Mouse (Mus musculus): ENCODE data around the gene Rnf216. TPM values are rescaled to one million over a fixed set of nuclear protein-coding genes. Genes with fewer than 3 reads are reported as not detected.

Rnf216 gene
- polyA plus RNA-seq, 1 experiment = 28.5 TPM

GRCm38 (mm10) chr5:142960775-142961271, 152.0 kb downstream of the Rnf216 start:
- H3K4me3 ChIP-seq (ENCODE audit: insufficient read depth, low read length) = peak overlapping the region; percentile 96
- peaks cover 3% of the 10 kb centered on the region for H3K4me1 ChIP-seq (ENCODE audit: control insufficient read depth, insufficient read depth, low read length)
- TF ChIP-seq CTCF (IDR thresholded peaks at IDR 0.05; ENCODE audit: extremely low read depth, insufficient read depth, low read length) = no peak
- H3K27ac ChIP-seq (ENCODE audit: insufficient read depth, low read length) = peak overlapping the region; percentile 81

GRCm38 (mm10) chr5:142959576-142960556, 152.9 kb downstream of the Rnf216 start, which contains the start of gene Fscn1:
Gene Fscn1, plus strand, starts transcription at chr5:142960343.
- Histone ChIP-seq H3K27ac (ENCODE audit: insufficient read depth, low read length) (peak within 1 kb of the TSS; percentile 81), H3K4me1 (ENCODE audit: control insufficient read depth, insufficient read depth, low read length) (peaks cover 2% of the 10 kb centered on the region; the same call in 1 of the 2 replicates), H3K4me3 (ENCODE audit: insufficient read depth, low read length) (peak within 1 kb of the TSS; percentile 96)
- no peak for TF ChIP-seq CTCF (IDR thresholded peaks at IDR 0.05; ENCODE audit: extremely low read depth, insufficient read depth, low read length)
- peak; percentile 97 for TF ChIP-seq POLR2A (IDR thresholded peaks at IDR 0.05; ENCODE audit: extremely low read depth, insufficient read depth, low read length)

DNA sequence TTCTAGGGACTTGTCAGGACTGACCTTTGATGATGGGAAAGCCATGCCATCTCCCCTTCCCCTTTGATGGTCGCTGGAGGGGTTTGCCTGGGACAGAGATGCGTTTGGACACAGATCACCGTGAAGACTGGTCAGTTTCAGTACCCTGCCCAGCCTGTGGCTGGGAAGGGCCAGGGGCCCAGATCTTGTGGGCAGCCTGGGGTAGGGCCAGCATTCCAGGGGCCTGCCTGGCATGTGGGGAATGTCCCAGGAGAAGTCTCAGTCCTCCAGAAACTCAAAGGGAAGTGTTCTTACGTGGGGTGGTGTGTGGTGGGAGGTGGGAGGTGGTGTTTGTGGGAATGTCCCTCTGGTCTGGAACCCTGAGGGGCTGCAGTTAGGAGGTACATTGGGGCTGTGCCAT, 153.6 kb downstream of the Rnf216 start:
- no peak overlapping the region for H3K4me3 ChIP-seq (ENCODE audit: insufficient read depth, low read length)
- no peaks in the 10 kb centered on the region for H3K4me1 ChIP-seq (ENCODE audit: control insufficient read depth, insufficient read depth, low read length)
- no peak overlapping the region for H3K27ac ChIP-seq (ENCODE audit: insufficient read depth, low read length)
- no peak for TF ChIP-seq CTCF (IDR thresholded peaks at IDR 0.05; ENCODE audit: extremely low read depth, insufficient read depth, low read length)
- TF ChIP-seq POLR2A (IDR thresholded peaks at IDR 0.05; ENCODE audit: extremely low read depth, insufficient read depth, low read length) = no peak

GRCm38 (mm10) chr5:142958464-142958863, 154.3 kb downstream of the Rnf216 start:
- Histone ChIP-seq H3K4me1 (ENCODE audit: control insufficient read depth, insufficient read depth, low read length) (no peaks in the 10 kb centered on the region), H3K27ac (ENCODE audit: insufficient read depth, low read length) (no peak overlapping the region), H3K4me3 (ENCODE audit: insufficient read depth, low read length) (no peak overlapping the region)
- no peak for TF ChIP-seq POLR2A (IDR thresholded peaks at IDR 0.05; ENCODE audit: extremely low read depth, insufficient read depth, low read length)
- TF ChIP-seq CTCF (IDR thresholded peaks at IDR 0.05; ENCODE audit: extremely low read depth, insufficient read depth, low read length) = no peak

DNA sequence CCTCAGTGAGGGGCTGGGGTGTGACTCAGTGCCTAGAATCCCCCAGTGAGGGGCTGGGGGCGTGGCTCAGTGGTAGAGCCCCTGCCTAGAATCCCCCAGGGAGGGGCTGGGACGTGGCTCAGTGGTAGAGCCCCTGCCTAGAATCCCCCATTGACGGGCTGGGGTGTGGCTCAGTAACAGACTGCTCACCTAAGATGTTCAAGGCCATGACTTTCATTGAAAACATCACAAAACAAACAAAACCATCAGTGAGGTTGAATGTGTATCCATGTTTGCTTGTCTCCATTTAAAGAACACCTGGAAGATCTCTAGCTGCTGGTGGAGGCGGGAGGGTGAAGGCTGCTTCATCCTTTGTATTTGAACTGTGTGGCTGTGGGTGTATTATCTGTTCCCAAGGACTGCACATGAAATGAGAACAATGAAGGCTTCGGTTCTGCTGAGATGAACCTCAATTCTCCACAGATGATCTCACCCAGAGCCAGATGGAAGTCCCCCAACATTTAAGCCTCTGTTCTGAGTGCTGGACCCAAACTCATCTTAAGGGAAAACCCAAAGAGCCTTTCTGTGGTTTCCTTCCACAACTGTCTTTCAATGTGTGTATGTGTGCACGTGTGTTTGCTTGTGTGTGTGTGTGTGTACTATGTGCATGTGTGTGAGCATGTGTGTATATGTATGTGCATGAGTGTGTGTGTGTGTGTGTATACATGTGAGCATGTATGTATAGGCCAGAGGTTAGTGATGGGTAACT, 155.7 kb downstream of the Rnf216 start:
- Histone ChIP-seq H3K27ac (ENCODE audit: insufficient read depth, low read length) (no peak overlapping the region), H3K4me1 (ENCODE audit: control insufficient read depth, insufficient read depth, low read length) (no peaks in the 10 kb centered on the region), H3K4me3 (ENCODE audit: insufficient read depth, low read length) (no peak overlapping the region)
- TF ChIP-seq POLR2A (IDR thresholded peaks at IDR 0.05; ENCODE audit: extremely low read depth, insufficient read depth, low read length) = no peak
- no peak for TF ChIP-seq CTCF (IDR thresholded peaks at IDR 0.05; ENCODE audit: extremely low read depth, insufficient read depth, low read length)

DNA sequence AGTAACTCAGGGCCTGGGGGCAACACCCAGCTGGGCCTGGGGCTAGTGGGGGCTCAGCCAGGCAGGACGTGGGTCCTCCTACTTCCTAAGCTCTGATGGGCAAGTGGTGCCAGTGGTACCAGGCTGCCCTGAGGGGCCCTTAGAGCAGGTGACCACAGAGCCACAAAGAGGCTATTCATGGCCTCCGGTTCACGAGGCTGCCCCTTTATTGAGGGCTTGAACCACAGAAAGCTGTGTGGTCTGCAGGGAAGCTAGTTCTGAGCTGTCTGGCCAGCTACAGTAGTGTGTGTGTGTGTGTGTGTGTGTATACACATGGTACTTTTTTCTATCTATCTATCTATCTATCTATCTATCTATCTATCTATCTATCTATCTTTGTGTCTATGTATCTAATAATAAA, 159.2 kb downstream of the Rnf216 start:
- Histone ChIP-seq H3K4me1 (ENCODE audit: control insufficient read depth, insufficient read depth, low read length) (no peaks in the 10 kb centered on the region), H3K4me3 (ENCODE audit: insufficient read depth, low read length) (no peak overlapping the region), H3K27ac (ENCODE audit: insufficient read depth, low read length) (0 out of 2 replicates have a peak overlapping the region, but pooled peaks have one; percentile 2)
- TF ChIP-seq POLR2A (IDR thresholded peaks at IDR 0.05; ENCODE audit: extremely low read depth, insufficient read depth, low read length) (no peak), CTCF (IDR thresholded peaks at IDR 0.05; ENCODE audit: extremely low read depth, insufficient read depth, low read length) (no peak)

DNA sequence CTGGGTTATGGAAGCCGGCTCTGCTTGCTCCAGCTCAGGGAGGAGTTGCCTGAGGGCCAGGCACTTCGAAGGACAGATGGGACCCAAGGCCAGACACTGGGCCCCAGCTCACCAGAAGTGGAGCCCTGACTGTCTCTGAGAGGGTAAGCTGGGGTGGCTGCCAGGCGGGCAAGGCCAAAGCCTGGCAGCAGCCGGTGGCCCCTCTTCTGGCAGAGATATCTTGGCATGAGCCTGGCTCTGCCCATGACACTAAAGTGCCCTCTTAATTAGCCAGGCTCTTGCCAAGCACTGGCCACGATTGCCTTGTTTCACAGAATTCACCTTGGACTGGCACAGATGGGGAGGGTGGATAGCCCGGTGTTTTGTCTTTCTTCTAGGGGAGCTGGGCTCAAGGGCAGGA, 162.4 kb downstream of the Rnf216 start:
- no peaks in the 10 kb centered on the region for H3K4me1 ChIP-seq (ENCODE audit: control insufficient read depth, insufficient read depth, low read length)
- TF ChIP-seq CTCF (IDR thresholded peaks at IDR 0.05; ENCODE audit: extremely low read depth, insufficient read depth, low read length) (no peak), POLR2A (IDR thresholded peaks at IDR 0.05; ENCODE audit: extremely low read depth, insufficient read depth, low read length) (no peak)
- no peak overlapping the region for H3K27ac ChIP-seq (ENCODE audit: insufficient read depth, low read length)
- H3K4me3 ChIP-seq (ENCODE audit: insufficient read depth, low read length) = no peak overlapping the region

GRCm38 (mm10) chr5:142949580-142949979, 163.2 kb downstream of the Rnf216 start:
- H3K27ac ChIP-seq (ENCODE audit: insufficient read depth, low read length) = no peak overlapping the region

DNA sequence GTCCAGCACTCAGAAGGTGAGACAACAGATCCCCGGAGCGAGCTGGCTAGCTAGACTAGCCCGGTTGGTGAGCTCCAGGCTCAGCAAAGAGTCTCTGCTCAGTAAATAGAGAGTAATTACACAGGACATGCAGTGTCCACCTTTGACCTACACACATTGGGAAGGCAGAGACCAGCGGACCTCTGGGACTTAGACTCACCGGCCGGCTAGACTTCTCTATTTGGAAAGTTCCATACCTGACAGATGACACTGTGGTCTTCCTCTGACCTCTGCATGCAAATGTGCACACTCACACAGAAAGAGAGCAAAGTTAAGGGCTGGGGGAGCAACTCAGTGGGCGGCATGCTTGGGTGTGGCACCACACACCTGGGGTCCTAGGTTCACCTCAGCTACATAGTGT, 165.3 kb downstream of the Rnf216 start:
- Histone ChIP-seq H3K4me3 (ENCODE audit: insufficient read depth, low read length) (no peak overlapping the region), H3K27ac (ENCODE audit: insufficient read depth, low read length) (no peak overlapping the region), H3K4me1 (ENCODE audit: control insufficient read depth, insufficient read depth, low read length) (no peaks in the 10 kb centered on the region)
- TF ChIP-seq POLR2A (IDR thresholded peaks at IDR 0.05; ENCODE audit: extremely low read depth, insufficient read depth, low read length) (no peak), CTCF (IDR thresholded peaks at IDR 0.05; ENCODE audit: extremely low read depth, insufficient read depth, low read length) (no peak)

More at GRCm38 (mm10) chr5:142949580-142949979, 163.2 kb downstream of the Rnf216 start:
- TF ChIP-seq CTCF (IDR thresholded peaks at IDR 0.05; ENCODE audit: extremely low read depth, insufficient read depth, low read length) (no peak), POLR2A (IDR thresholded peaks at IDR 0.05; ENCODE audit: extremely low read depth, insufficient read depth, low read length) (no peak)
- no peaks in the 10 kb centered on the region for H3K4me1 ChIP-seq (ENCODE audit: control insufficient read depth, insufficient read depth, low read length)
- H3K4me3 ChIP-seq (ENCODE audit: insufficient read depth, low read length) = no peak overlapping the region

All from cortical plate, adult 2 months (tissue).